In the genomic region with DNA sequence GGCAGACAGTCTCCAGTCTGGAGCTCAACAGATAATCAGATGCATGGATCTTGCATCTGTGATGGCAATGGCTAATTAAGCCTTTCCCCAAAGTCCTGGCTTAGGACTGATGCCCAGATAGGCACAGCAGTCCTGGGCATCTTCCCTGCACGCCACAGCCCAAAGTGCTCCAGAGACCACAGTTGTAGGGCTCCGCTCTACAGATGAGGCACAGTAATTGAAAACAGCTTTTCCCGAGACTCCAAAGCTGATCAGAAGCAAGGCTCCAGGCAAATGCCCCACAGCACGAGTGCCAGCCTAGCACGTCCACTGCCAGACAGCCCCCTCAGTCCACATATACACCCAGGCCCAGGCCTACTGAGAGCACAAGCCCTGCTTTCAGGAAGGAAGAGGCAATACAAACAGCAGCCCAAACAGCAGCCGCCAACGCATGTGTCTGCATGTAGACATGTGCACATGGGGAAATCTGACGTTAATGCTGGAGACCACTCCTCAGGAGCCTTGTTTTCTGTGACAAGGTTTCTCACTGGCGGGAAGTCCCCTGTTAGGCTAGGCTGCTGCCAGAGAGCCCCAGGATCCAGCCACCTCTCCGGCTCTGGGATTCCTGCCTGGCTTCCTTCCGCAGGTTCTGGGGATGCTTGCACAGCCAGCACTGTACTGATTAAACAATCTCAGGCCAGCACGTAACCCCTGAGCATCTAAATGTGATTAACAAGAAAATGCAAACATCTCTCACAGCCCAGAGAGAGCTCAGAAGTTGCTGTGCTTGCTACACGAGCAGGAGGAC, we compare ENCODE assay signal across 9 mouse cellular contexts. TPM values are rescaled to one million over a fixed set of nuclear protein-coding genes. Genes with fewer than 3 reads are reported as not detected.
DNase-seq lines count a peak whose midpoint lies in the region; ATAC-seq and TF ChIP-seq lines count a peak whose summit lies in the region.
"Had no signal": no experiment of that assay in that cellular context is flagged by ENCODE, and none has a peak within 500 bp of the region (broad histone marks: within the 10 kb centered on the region; RNA-seq: fewer than 3 reads in every experiment).

No protein-coding gene starts in this region.

- peaks cover 72% of the 10 kb centered on the region for H3K4me1 ChIP-seq in cerebellum, adult 2 months (ENCODE audit: control insufficient read depth, insufficient read depth, low read length)
- H3K4me1 ChIP-seq in cortical plate, adult 2 months (ENCODE audit: control insufficient read depth, insufficient read depth, low read length), result peaks cover 39% of the 10 kb centered on the region
- H3K4me1 ChIP-seq in limb, embryonic 13.5 days, result peaks cover 52% of the 10 kb centered on the region

- peaks cover 10% of the 10 kb centered on the region for H3K36me3 ChIP-seq in limb, embryonic 13.5 days

- H3K4me3 ChIP-seq in cerebellum, adult 2 months (replicated peaks; ENCODE audit: insufficient read depth, low read depth, low read length), result no peak overlapping the region
- H3K4me3 ChIP-seq in layer of hippocampus, adult 2 months, result no peak overlapping the region
- no peak overlapping the region for H3K4me3 ChIP-seq in cortical plate, adult 2 months (ENCODE audit: insufficient read depth, low read length)
- no peak overlapping the region for H3K4me3 ChIP-seq in limb, embryonic 13.5 days
- H3K4me3 ChIP-seq: myocyte had no signal

- DNase-seq in cerebellum, adult 2 months, result peak in 1 of 2 experiments; percentile 52
- DNase-seq in layer of hippocampus, adult 2 months (ENCODE audit: low spot score in 2 of 2), result no peak
- DNase-seq in layer of hippocampus, postnatal 25 days (ENCODE audit: extremely low spot score in 1 of 2, low spot score in 1 of 2), result no peak

- 28% methylated on average over 13 of the region's 13 CpGs for WGBS in cerebellum, adult 2 months
- 32% methylated on average over 13 of the region's 13 CpGs for WGBS in limb, embryonic 13.5 days

- TF ChIP-seq CTCF in cerebellum, adult 2 months (IDR thresholded peaks at IDR 0.05; ENCODE audit: borderline replicate concordance, insufficient read depth, low read depth, low read length), result no peak
- TF ChIP-seq CTCF in layer of hippocampus, adult 2 months (conservative IDR thresholded peaks at IDR 0.05), result no peak
- no peak for TF ChIP-seq CTCF in cortical plate, adult 2 months (IDR thresholded peaks at IDR 0.05; ENCODE audit: extremely low read depth, insufficient read depth, low read length)

- 0 out of 2 replicates have a peak overlapping the region, but pooled peaks have one; percentile 39 for H3K9ac ChIP-seq in limb, embryonic 13.5 days

- H3K27ac ChIP-seq in cerebellum, adult 2 months (ENCODE audit: insufficient read depth, low read length), result peak overlapping the region; percentile 71
- peak overlapping the region; percentile 94 for H3K27ac ChIP-seq in layer of hippocampus, adult 2 months
- H3K27ac ChIP-seq in cortical plate, adult 2 months (ENCODE audit: insufficient read depth, low read length), result peak overlapping the region; percentile 13; the same call in 1 of the 2 replicates
- peak overlapping the region; percentile 75; the same call in 1 of the 2 replicates for H3K27ac ChIP-seq in limb, embryonic 13.5 days

- 0 out of 2 replicates have a peak overlapping the region, but pooled peaks have one; percentile 4 for H3K4me2 ChIP-seq in limb, embryonic 13.5 days (replicated peaks)

- ATAC-seq in cerebellum, adult (ENCODE audit: insufficient number of reproducible peaks, low FRiP score, low TSS enrichment), result no peak
- no peak for ATAC-seq in limb, embryonic 13.5 days (ENCODE audit: low FRiP score, low read depth)
- ATAC-seq in activated CD4-positive, CD25-positive, alpha-beta regulatory T cell, adult 4 months, result no peak
- no peak for ATAC-seq in erythroid progenitor cell, adult 5-6 weeks (replicated peaks; ENCODE audit: low FRiP score, poor library complexity, severe bottlenecking)

- no peaks in the 10 kb centered on the region for H3K27me3 ChIP-seq in cerebellum, adult 2 months (ENCODE audit: control insufficient read depth, insufficient read depth, low read length)
- H3K27me3 ChIP-seq in limb, embryonic 13.5 days, result no peaks in the 10 kb centered on the region

- no peak for TF ChIP-seq POLR2A in cerebellum, adult 2 months (IDR thresholded peaks at IDR 0.05; ENCODE audit: borderline replicate concordance, insufficient read depth, low read length)
- no peak for TF ChIP-seq POLR2A in cortical plate, adult 2 months (IDR thresholded peaks at IDR 0.05; ENCODE audit: extremely low read depth, insufficient read depth, low read length)

- no peaks in the 10 kb centered on the region for H3K9me3 ChIP-seq in limb, embryonic 13.5 days

RNA-seq across cellular contexts. Expression of a gene that starts 47.6 kb away (rescaled TPM):
- 72.9 and 77.1 TPM in 2 replicates for polyA plus RNA-seq in cerebellum, adult 2 months (2012; rRNA removed)
- 100 to 1,000 TPM; 147 to 158 TPM for total RNA-seq in layer of hippocampus, adult 2 months (2021)
- total RNA-seq in layer of hippocampus, postnatal 25 days (2021), result 100 to 1,000 TPM; 135 to 147 TPM
- polyA plus RNA-seq in cortical plate, adult 2 months (2012; rRNA removed), result 43.8 and 55.2 TPM in 2 replicates
- polyA plus RNA-seq in limb, embryonic 13.5 days (2015; fragmentation: Nextera tagmentation; extraction: Ambion mirVana), result 53.2 and 57.8 TPM in 2 replicates
- 10 to 100 TPM; 13.1 to 13.9 TPM for polyA plus RNA-seq in activated CD4-positive, CD25-positive, alpha-beta regulatory T cell, adult 4 months (2017; shearing (Covaris generic))
- 6.8 and 9.6 TPM in 2 replicates for total RNA-seq in erythroid progenitor cell, adult 5-6 weeks (2015; ENCODE audit: low replicate concordance)
- 3.9 and 6.7 TPM in 2 replicates for total RNA-seq in erythroid progenitor cell, adult 5-6 weeks (2017; ENCODE audit: low replicate concordance)

RNA-seq across cellular contexts. Expression of a gene that starts 51.8 kb away (rescaled TPM):
- 38.0 and 40.4 TPM in 2 replicates for polyA plus RNA-seq in cerebellum, adult 2 months (2012; rRNA removed)
- total RNA-seq in layer of hippocampus, adult 2 months (2021), result 10 to 100 TPM; 35.6 to 39.4 TPM
- total RNA-seq in layer of hippocampus, postnatal 25 days (2021), result 10 to 100 TPM; 36.8 to 40.1 TPM
- polyA plus RNA-seq in cortical plate, adult 2 months (2012; rRNA removed), result 31.2 and 32.4 TPM in 2 replicates
- polyA plus RNA-seq in limb, embryonic 13.5 days (2015; fragmentation: Nextera tagmentation; extraction: Ambion mirVana), result 40.0 and 41.4 TPM in 2 replicates
- polyA plus RNA-seq in activated CD4-positive, CD25-positive, alpha-beta regulatory T cell, adult 4 months (2017; shearing (Covaris generic)), result 10 to 100 TPM; 18.1 to 18.6 TPM
- 18.0 and 29.9 TPM in 2 replicates for total RNA-seq in erythroid progenitor cell, adult 5-6 weeks (2015; ENCODE audit: low replicate concordance)
- 19.0 and 23.8 TPM in 2 replicates for total RNA-seq in erythroid progenitor cell, adult 5-6 weeks (2017; ENCODE audit: low replicate concordance)

Comparison
In these comparisons a context has a peak if more than half of its experiments do, and no peak if none do; other contexts are left out.
1. H3K27ac ChIP-seq: peak in every context shown above with its lines; median percentile 94 in layer of hippocampus, adult 2 months; 75 in limb, embryonic 13.5 days; 71 in cerebellum, adult 2 months; 13 in cortical plate, adult 2 months.